Mouse (Mus musculus) layer of hippocampus, adult 18-20 months (tissue): ENCODE data around the gene Spin2c. TPM values are rescaled to one million over a fixed set of nuclear protein-coding genes. Genes with fewer than 3 reads are reported as not detected.

ENCODE experiments used
- DNase-seq, 2 experiments: peaks; one replicate each; pipeline ENCODE4 v3.0.0; 2022; ENCODE audit warnings: low spot score in 2 of 2
- long read RNA-seq: library from polyadenylated mRNA; stranded (forward); transcript quantifications from one replicate; pipeline ENCODE4 v2.0.0, GENCODE M21; 2021
- total RNA-seq, 2 experiments: library from RNA; stranded (reverse); gene quantifications; 2 replicates each; pipeline ENCODE4 v1.2.3; 2021

Spin2c gene
- total RNA-seq, result 10 to 100 TPM in 1 of 2 experiments, 1 to 10 TPM in 1; 9.6 to 10.2 TPM
- long read RNA-seq, transcript Spin2c-201 (2 exons, 1,309 nt), result major isoform, 5 of 5 reads
- long read RNA-seq, partial matches to known transcripts, result 0 of 5 reads
- long read RNA-seq, other reads (novel, unspliced or antisense), result 0 of 5 reads

GRCm38 (mm10) chrX:153831951-153832561 lies at the start of gene Spin2c:
TSS of gene Spin2c (plus strand) at chrX:153832225.
- peak; percentile 11 to 44 for DNase-seq

GRCm38 (mm10) chrX:153832606-153833005 lies 581 bp downstream of the Spin2c start:
- peak in 1 of 2 experiments; percentile 7 for DNase-seq

Other genes starting within 250 kb of the Spin2c start
- gene Kctd12b, start 135.8 kb upstream of the Spin2c start, total RNA-seq, result 1 to 10 TPM; 3.3 to 4.4 TPM
- 10 to 100 TPM; 41.2 to 50.1 TPM for gene Nbdy, start 108.6 kb upstream of the Spin2c start, total RNA-seq
- gene Samt1, start 180.4 kb downstream of the Spin2c start, total RNA-seq, result not detected
- not detected for gene 4921511M17Rik, start 201.6 kb downstream of the Spin2c start, total RNA-seq
- not detected for gene Gm10057, start 222.8 kb downstream of the Spin2c start, total RNA-seq